Mouse (Mus musculus): ENCODE measurements around the gene Rasa3.

Rasa3 gene

DNA sequence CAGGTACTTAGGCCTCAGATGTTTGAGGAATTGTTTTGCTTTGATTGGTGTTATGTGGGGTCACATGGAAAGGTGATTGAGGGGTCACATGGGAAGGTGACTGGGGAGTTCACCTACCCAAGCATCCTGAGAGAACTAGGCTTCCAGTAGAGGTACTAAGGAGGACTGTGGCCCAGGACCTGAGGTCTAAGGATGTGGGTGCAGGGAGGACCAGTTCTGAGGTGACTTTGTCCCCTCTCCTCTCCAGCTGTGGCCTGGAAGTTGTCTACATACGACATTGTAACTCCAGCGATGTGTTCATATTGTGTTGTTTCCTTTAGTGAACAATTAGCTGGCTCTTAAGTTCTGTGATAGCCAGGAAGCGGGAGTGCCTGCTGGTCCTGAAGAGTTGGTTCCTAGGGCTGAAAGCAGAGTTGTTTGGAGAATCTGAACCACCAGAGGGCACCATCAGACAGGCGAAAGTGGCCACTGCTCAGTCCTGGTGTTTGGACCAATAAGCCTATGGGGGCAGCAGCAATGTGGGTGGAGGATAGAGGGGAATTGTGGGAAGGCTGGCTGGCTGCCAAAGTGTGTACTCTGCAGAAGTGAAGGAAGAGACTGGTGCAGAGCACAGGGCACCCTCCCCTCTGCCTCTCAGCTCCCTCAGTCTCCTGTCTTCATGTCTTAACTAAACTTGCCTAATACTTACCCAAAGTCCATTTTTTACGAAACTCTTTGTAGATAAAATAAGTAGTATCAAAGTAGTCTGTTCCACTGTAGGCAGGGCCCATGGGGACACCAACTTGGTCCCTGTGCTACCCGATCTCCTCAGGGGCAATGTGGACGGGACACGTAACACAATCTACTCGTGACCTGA, 126.5 kb downstream of the Rasa3 start:
- peak; percentile 92 for DNase-seq (ENCODE audit: low spot score)

DNA sequence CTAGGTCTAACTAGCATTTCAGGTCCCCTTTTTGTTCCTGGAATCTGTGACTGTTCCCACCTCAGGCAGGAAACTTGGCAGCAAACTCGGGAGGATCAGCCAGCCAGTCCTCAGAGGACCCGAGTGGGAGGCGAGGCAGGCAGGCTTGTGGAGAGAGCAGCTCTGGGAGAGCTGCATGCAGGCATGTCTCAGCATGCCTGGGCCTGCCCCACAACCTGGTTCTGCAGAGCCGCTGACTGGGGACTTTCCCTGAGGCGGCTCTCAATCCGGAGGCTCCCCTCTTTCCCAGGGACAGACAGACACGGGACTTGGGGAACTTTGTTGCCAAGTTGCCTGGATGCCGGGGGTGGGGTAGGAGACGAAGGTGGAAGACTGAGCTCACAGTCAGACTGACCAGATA, 128.6 kb downstream of the Rasa3 start:
- peak; percentile 18 for DNase-seq (ENCODE audit: low spot score)

DNA sequence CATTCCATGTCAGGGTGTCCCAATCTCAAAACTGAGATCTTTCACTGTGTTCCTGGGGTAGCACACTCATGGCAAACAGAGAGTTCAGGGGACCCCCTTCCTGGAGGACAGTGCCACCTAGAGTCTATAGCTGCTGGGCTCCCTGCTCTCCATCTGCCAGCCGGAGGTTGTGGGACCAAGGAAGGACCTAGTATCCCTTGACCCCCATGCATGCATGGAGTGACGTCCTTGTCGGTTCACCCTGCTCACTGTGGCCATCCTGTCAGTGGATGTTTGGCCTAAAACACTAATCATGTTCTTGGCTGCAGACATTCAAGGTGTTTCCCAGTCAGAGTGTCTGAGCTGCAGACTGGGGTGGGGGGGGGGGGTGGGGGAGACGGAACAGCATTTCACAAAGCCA, 129.2 kb downstream of the Rasa3 start:
- peak; percentile 68 for DNase-seq (ENCODE audit: low spot score)

DNA sequence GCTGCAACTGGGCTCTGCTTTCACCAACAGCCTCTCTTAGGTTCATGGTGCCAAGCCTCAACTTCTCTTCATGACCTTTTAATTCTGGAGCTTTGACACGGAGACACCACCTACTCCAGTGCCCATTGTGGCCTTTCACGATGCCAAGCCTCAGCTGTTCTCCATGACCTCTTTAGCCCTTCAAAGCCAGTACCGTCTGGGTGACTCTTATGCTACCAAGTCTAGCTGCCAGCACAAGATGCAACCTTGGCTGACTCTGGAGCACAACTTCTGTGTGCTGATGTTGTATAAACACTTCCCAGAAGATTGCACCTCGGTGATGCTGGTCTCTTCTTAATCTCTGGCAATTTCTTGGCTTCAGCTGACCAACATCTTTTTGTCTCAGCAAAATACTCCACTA, 131.0 kb downstream of the Rasa3 start:
- no peak for DNase-seq (ENCODE audit: low spot score)

DNA sequence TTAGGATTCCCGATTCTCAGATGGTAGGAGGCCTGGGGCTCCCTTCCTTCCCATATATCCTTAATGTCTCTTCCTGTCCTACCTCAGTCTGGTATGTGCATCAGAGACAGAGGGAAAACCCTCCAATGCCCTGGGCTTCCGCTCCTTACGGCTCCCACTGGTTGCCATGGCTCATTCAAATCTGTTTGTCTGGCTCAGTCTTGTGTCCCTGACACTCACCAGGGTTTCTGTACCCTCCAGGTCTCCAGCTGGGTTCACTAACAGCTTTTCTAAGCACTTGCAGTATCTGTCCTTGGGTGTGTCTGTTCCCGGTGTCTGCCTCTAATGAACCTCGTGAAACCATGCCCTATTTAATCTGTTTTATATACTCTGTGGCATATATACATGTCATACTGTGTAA, 135.9 kb downstream of the Rasa3 start:
- peak; percentile 22 for DNase-seq (ENCODE audit: low spot score)

DNA sequence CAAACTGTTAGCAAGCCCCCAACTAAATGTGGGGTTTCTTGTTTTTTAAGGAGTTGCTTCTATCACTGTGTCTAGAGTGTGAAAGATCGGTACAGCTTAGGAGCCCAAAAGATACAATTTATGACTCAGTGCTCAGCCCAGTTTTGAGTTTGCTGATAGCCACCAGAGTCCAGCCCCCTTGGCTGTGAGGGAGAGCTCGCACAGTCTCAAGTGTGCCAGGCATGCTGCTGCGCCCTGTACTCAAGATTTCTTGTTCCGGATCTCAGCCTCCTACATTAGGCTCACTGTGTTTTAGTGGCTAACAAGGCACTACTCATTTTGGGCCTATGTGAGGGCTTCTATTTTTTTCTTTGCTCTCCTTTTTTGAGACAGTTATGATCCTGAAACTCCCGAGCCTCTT, 137.3 kb downstream of the Rasa3 start:
- no peak for DNase-seq (ENCODE audit: low spot score)

DNA sequence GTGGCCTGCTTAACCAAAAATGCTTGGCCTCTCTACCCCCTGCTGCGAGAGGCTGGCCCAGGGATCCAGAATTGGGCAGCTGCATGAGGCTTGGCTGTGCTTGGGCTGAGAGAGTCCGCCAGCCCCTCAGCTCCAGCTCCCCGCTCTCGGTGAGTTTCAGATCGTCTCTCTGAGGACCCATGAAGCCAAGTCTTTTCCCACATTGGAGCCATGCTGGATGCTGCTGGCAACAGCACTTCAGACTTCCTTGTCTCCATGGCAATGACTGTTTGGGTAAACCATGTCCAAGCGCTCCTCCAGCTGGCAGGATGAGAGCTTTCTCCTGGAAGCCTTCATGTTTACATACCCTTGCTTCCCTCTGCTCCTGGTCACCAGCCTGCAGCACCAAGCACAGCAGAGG, 138.6 kb downstream of the Rasa3 start:
- peak; percentile 40 for DNase-seq (ENCODE audit: low spot score)

DNA sequence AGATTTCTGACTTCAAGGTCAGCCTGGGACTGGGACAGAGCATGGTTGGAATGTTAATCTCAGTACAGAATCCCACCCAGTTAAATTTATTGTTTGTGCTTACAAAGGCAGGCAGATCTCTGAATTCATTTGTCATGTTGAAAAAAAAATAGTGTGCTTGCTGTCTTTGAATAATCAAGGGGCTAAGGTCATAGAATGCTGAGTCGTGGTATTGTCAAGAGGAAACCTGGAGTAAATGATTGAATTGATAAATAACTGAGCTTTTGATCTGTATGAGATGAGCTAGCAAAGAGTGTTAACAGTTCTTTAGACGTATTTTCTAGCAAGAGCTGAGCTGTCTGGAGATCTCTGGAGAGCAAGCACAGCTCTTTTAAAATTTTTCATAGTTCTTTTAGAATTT, 140.3 kb downstream of the Rasa3 start:
- no peak for DNase-seq (ENCODE audit: low spot score)

DNA sequence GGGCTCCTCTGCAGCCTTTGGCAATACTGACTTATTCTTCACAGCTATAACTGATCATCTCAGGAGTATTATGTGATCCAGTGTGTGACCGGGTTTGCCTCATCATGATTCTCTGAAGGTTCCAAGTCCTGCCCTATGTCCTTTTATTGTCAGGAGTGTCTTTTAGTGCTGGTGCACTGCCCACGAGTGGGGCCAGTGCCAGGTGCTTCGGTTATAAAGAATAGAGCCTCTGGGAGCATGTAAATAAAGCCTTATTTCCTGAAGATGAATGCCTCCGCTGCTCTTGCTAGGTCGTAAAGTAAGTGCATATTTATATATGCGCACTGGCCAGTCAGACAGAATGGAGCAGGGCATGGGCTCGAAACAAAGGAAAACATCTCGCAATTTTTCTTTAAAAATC, 144.3 kb downstream of the Rasa3 start:
- no peak for DNase-seq (ENCODE audit: low spot score)

DNA sequence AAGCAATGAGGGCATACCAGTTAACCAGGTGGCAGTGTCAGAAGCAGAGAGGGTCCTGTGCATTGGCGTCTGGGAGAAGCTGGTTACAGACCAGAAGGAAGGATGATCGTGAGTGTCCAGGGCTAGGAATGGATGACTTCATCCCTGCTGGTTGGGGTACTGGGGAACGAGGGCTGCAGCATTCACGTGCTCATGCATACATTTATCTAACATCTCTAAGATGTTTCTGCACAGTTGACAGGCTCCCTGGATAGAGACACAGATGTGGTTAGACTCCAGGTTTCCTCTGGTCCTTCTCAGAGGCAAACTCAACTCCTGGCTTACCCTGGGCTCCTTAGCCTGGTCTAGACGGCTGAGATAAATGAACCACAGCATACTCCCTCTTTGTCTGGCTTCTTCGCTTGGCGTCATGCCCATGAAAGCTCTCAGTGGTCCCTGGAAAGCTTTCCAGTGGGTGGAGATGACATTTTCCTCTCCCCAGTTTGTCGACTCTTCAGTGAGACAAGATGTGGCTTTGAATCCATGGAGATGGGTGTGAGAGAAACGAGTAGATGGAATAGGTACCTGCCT, 145.7 kb downstream of the Rasa3 start:
- peak; percentile 55 for DNase-seq (ENCODE audit: low spot score)

DNA sequence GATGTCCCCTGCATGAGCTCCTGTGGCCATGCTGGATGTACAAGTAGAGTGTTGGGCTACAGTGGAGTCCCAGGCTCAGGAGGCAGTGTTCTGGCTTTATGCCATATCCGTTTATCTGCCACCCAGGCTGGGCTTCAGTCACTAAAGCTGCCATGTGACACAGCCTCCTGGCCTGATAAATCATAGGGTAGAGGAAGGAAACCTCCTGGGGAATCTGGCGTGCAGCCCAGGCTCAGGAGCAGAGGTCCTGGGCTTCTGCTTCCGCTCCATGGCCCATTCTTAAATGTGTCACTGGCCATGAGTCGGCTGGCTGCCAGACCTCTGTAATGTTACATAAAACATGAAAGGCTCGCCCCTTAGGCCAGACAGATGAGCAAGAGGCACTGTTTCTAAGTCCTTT, 146.5 kb downstream of the Rasa3 start:
- DNase-seq (ENCODE audit: low spot score), result peak; percentile 97

DNA sequence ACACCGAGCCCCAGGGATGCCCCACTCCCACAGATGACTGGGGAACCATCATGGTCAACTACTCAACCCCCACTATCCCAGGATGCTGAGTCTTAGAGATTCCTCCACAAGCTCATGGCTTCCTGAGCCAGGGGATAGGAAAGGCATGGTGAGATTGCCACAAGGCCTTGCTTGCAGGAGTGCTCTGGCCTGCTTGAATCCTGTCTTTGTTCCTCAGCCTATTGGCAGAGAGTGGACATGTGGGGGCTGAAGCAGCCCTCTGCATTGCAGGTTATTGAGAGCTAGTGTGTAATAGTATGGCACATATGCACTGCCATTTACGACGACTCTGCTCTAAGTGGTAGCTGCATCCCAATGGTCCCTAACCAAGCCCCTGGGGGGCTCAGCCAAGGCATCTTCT, 147.0 kb downstream of the Rasa3 start:
- peak; percentile 70 for DNase-seq (ENCODE audit: low spot score)

DNA sequence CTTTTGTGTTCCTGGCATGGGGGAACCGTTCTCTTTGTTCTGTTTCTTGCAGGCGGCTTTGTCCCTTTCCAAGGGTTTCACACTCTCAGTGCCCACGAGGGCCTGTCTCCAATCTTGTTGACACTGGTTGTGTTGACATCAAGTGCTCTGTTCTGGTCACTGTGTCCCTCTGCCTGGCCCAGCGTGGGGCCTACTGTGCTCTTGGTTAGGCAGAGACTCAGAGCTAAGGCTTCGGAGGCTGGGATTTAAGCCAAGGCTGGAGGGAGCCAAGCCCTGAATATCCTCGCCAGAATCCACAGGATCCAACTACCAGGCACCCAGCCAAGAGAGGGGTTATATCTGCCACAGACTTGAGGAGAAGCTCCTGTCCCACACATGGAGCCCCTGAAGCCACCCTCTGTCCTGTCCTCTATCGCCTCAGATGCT, 147.5 kb downstream of the Rasa3 start:
- DNase-seq (ENCODE audit: low spot score), result peak; percentile 77

DNA sequence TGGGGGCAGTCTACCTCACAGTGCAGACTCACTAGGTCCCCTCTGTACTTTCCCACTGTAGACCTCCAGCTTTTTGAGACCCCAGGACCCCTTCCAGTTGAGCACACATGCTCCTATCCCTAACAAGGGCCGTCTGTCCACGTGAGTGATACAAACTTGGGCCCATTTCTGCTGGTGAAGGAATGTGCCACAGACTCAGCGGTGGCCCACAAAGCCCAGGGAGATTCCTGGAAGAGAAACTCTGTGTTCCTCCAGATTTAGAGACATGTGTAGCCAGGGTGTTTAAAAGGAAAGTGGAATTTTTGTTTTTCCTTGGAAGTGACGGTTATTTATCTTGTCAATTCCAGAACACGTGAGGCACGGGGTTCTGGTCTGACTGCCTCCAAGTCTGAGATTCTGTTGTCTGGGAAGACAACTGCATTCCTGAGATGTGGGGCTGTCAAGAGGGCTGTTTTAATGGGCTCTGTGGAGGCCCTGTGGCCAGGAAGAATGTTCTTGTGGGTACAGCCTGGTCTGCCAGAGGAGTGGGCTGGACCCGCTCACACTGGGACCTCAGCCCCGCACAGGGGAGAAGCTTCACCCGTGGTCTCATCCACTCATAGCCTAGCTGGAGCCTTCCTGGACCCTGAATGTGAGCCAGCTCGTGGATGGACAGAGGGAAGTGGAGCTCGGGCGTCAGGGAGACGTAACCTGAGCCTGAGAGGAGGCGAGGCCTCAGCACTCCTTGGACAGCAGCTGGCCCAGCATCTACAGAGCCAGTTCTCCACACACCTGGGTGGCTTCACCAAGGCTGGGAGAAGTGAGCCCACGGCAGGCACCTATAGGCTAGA, 148.2 kb downstream of the Rasa3 start:
- DNase-seq (ENCODE audit: low spot score), result no peak

DNA sequence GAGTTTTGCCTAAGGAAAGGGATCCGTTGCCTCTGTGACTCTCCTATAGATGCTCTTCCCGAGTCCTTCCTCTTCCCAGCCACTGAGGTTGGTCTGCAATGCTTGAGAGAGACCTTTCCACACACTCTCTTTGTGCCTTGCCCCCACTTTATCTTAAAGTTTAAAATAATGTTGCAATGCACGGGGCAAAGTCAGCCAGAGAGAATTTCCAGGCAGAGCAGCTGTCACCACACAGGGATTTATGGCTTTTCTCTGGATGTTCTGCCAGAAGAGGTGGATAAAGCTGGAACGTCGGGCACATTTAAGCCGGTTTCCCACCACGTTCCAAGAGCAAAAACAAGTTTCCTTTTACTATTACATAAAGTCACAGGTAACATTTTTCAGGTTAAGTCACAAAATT, 156.0 kb downstream of the Rasa3 start:
- DNase-seq (ENCODE audit: low spot score), result peak; percentile 30

DNA sequence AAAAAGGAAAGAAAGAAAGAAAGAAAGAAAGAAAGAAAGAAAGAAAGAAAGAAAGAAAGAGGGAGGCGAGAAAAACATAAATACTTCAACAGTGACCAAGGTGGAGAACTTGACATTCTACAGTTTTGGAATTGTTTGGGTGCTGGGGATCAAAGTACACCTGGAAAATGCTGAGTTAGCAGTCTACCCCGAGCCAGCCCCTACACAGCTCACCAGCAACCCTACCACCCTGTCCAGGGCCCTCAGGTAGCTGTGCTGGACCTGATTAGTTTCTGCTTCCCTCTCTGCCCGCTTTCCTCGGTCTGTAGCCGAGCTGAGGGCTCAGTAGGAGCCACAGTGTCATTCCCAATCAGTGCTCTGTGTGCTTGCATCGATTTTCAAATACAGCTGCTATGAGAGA, 157.1 kb downstream of the Rasa3 start:
- no peak for DNase-seq (ENCODE audit: low spot score)

DNA sequence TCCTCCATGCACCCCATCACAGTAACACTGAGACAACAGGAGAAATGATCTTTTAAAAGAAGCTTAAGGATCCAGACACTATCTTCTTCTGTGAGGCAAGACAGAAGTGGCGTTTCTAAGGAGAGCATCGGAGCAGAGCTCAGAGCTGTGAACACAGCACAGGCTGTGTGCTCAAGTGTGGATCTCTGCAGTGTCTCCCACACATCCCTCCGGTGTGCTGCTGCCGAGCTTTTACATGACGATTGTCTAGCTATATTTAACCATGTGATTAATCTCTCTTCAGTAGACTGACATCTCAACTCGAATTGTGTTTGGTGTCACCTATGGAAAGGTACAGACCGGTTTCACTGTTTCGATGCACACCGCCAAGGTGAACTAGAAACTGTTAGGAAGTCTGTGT, 157.9 kb downstream of the Rasa3 start:
- DNase-seq (ENCODE audit: low spot score), result no peak

DNA sequence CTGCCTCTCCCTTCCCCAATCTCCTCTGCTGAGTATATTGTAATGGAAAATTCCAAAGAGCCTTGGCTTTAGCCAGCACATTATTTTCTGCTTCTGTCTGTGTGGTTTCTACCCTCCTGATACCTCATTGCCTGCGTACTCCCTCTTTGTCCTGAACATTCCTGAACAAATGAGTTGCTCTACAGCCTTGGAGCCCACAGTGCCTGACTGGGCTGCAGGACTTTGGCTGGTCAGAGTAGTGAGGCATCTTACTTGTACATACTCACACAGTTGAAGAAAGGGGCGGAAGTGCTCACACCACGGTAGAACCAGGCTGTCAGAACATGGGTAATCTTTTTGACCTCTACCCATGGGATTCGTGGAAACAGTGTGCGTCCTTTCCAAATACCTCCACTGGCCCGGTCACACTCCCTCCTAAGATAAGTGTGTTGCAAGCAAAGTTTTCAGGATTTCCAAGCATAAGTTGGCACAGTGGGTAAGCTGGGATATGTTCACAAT, 160.1 kb downstream of the Rasa3 start:
- no peak for DNase-seq (ENCODE audit: low spot score)
